Mouse (Mus musculus): Measurements from ENCODE around the gene Lhfpl2. TPM values are rescaled to one million over a fixed set of nuclear protein-coding genes. Genes with fewer than 3 reads are reported as not detected.

Gene Lhfpl2
- polyA plus RNA-seq, 1 experiment from 2014 or later = 15.1 TPM

DNA sequence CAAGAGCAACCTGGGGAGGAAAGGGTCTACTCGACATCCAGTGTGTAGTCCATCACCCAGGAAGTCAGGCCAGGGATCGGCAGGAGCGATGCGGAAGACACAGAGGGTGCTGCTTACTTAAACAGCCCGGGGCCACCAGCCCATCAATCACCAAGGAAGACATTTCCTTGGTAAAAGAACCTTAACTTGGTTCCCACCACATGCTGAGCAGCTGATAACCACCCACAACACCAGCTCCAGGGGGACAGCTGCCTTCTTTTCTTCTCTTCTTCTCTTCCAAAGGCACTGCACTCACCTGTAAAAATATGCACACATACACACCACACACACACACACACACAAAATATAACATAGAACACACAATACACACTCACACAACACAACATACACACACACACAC is 183.3 kb downstream of the Lhfpl2 start:
- Histone ChIP-seq H3K27me3 (replicated peaks; ENCODE audit: control insufficient read depth, insufficient read depth, low read length) (no peaks in the 10 kb centered on the region), H3K27ac (ENCODE audit: low read length) (no peak overlapping the region), H3K9ac (ENCODE audit: low read depth, low read length) (no peak overlapping the region), H3K9me3 (ENCODE audit: control insufficient read depth, low read length) (no peaks in the 10 kb centered on the region), H3K4me1 (ENCODE audit: control insufficient read depth, insufficient read depth, low read length) (no peaks in the 10 kb centered on the region), H3K4me2 (ENCODE audit: low read depth, low read length) (no peak overlapping the region), H3K4me3 (ENCODE audit: low read length) (no peak overlapping the region), H3K36me3 (ENCODE audit: control insufficient read depth, insufficient read depth, low read length) (no peaks in the 10 kb centered on the region)
- WGBS = 34% methylated on average over 5 of the region's 5 CpGs
- no peak for ATAC-seq

DNA sequence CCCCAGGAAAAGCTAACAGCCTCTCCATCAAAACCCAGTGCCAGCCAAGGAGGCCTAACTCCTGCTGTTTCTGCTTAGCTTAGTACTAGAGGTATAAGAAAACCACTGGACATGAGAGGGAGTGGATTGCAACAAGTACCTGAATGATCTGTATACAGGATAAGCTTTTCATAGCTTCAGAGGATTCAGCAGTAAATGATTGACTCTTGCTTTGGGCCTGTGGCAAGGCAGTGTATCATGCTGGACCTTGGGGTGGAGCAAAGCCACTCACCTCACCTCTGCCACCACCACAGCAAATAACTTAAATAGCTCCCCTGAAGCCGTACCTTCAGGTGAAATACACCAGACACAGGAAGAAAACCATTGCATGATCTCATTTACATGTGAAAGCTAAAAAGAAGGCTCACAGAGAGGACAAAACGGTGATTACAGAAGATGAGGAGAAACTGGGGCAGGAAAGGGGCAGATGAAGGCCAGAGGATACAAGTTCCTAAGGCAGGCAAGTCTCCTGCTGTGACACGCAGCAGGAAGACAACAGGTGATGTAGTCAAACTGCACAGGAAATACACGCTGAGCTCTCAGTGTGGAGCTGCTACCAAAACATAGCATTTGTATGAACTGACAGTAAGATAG is 184.4 kb downstream of the Lhfpl2 start:
- Histone ChIP-seq H3K4me2 (ENCODE audit: low read depth, low read length) (no peak overlapping the region), H3K36me3 (ENCODE audit: control insufficient read depth, insufficient read depth, low read length) (no peaks in the 10 kb centered on the region), H3K4me3 (ENCODE audit: low read length) (no peak overlapping the region), H3K27ac (ENCODE audit: low read length) (no peak overlapping the region), H3K27me3 (replicated peaks; ENCODE audit: control insufficient read depth, insufficient read depth, low read length) (no peaks in the 10 kb centered on the region), H3K9me3 (ENCODE audit: control insufficient read depth, low read length) (no peaks in the 10 kb centered on the region), H3K4me1 (ENCODE audit: control insufficient read depth, insufficient read depth, low read length) (no peaks in the 10 kb centered on the region), H3K9ac (ENCODE audit: low read depth, low read length) (no peak overlapping the region)
- no peak for ATAC-seq
- 50% methylated on average over 4 of the region's 4 CpGs for WGBS

DNA sequence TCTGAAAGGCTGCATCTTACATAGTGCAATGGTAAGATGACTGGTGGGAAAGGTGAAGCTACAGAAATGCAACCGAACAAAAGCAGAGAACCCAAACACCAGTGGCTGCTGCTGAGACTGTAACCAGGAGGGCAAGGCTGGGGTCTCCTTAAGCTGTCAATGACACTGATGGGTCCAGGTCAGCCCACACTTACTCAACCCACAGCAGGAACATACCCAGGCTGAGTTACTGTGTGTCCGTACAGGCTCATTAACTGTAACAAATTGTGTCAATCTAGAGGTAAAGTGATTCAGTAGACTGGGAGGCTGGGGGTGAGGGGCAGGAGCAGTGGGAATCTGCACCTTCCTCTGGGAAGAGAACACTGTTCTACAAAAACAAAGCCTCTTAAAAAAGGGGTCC is 185.3 kb downstream of the Lhfpl2 start:
- no peak for ATAC-seq
- Histone ChIP-seq H3K27ac (ENCODE audit: low read length) (no peak overlapping the region), H3K4me1 (ENCODE audit: control insufficient read depth, insufficient read depth, low read length) (no peaks in the 10 kb centered on the region), H3K36me3 (ENCODE audit: control insufficient read depth, insufficient read depth, low read length) (no peaks in the 10 kb centered on the region), H3K4me2 (ENCODE audit: low read depth, low read length) (no peak overlapping the region), H3K9ac (ENCODE audit: low read depth, low read length) (no peak overlapping the region), H3K4me3 (ENCODE audit: low read length) (no peak overlapping the region), H3K9me3 (ENCODE audit: control insufficient read depth, low read length) (no peaks in the 10 kb centered on the region), H3K27me3 (replicated peaks; ENCODE audit: control insufficient read depth, insufficient read depth, low read length) (no peaks in the 10 kb centered on the region)
- 77% methylated on average over 2 of the region's 2 CpGs for WGBS

Other genes with a start within 250 kb of the Lhfpl2 start
- 26.9 and 29.1 TPM in 2 replicates for gene Scamp1, start 228.1 kb downstream of the Lhfpl2 start, polyA plus RNA-seq (2015; fragmentation: Nextera tagmentation; extraction: Ambion mirVana)